Mouse (Mus musculus) heart, embryonic 13.5 days (tissue): Measurements from ENCODE around the gene Fam198a. TPM values are rescaled to one million over a fixed set of nuclear protein-coding genes. Genes with fewer than 3 reads are reported as not detected.

Experiments used
- ATAC-seq: fragments of 200-750 bp; cut with Nextera tagmentation; 2 replicates; pipeline ENCODE4 v1.8.0; 2017; ENCODE audit warnings: moderate TSS enrichment; ENCODE audit not compliant: insufficient number of reproducible peaks, low FRiP score, low TSS enrichment; ENCODE audit errors: extremely low read depth
- H3K27ac ChIP-seq: fragments of 300-500 bp; sonication (generic); replicated peaks from 2 replicates; pipeline ENCODE4 v1.5.1; 2015; ENCODE audit warnings: moderate library complexity, mild to moderate bottlenecking, inconsistent platforms
- H3K27me3 ChIP-seq: fragments of 300-500 bp; sonication (generic); replicated peaks from 2 replicates; pipeline ENCODE4 v1.6.1; 2015; ENCODE audit warnings: mild to moderate bottlenecking, inconsistent platforms
- H3K36me3 ChIP-seq: fragments of 300-500 bp; sonication (generic); 2 replicates; pipeline ENCODE4 v1.6.1; 2015; ENCODE audit warnings: mild to moderate bottlenecking, inconsistent platforms
- H3K4me1 ChIP-seq: fragments of 300-500 bp; sonication (generic); 2 replicates; pipeline ENCODE4 v1.6.1; 2015; ENCODE audit warnings: inconsistent platforms
- H3K4me2 ChIP-seq: fragments of 300-500 bp; sonication (generic); 2 replicates; pipeline ENCODE4 v1.6.1; 2015; ENCODE audit warnings: inconsistent platforms, mild to moderate bottlenecking, moderate library complexity
- H3K4me3 ChIP-seq: fragments of 300-500 bp; sonication (generic); 2 replicates; pipeline ENCODE4 v1.5.1; 2015; ENCODE audit warnings: moderate library complexity, mild to moderate bottlenecking, inconsistent platforms
- H3K9ac ChIP-seq: fragments of 300-500 bp; sonication (generic); 2 replicates; pipeline ENCODE4 v1.6.1; 2015; ENCODE audit warnings: inconsistent platforms, mild to moderate bottlenecking, moderate library complexity
- H3K9me3 ChIP-seq: fragments of 300-500 bp; sonication (generic); 2 replicates; pipeline ENCODE4 v1.6.1; 2016; ENCODE audit warnings: inconsistent platforms
- WGBS: fragments of 180-500 bp; shearing (Covaris S2); methylation state at CpG from one replicate; pipeline ENCODE4 v1.1.7; 2015; ENCODE audit warnings: mixed read lengths; 5-methylcytosine and 5-hydroxymethylcytosine counted together
- polyA plus RNA-seq: library from polyadenylated mRNA; unstranded; fragments of >200 nt; fragmentation: Nextera tagmentation; extraction: Ambion mirVana; gene quantifications from 2 replicates; pipeline ENCODE4 v1.2.1, GENCODE M21; 2015

Fam198a gene
- polyA plus RNA-seq, 1 experiment from 2014 or later, result 0.94 TPM

- Histone ChIP-seq H3K4me2 (no peak overlapping the region), H3K9ac (no peak overlapping the region), H3K4me1 (no peaks in the 10 kb centered on the region), H3K36me3 (no peaks in the 10 kb centered on the region), H3K4me3 (no peak overlapping the region), H3K27ac (no peak overlapping the region), H3K9me3 (no peaks in the 10 kb centered on the region), H3K27me3 (no peaks in the 10 kb centered on the region; the same call in 1 of the 2 replicates)
- ATAC-seq, result no peak
- 85% methylated on average over 7 of the region's 7 CpGs for WGBS
Observed at GRCm38 (mm10) chr9:121911196-121911595, 39.6 kb upstream of the Fam198a start.

- ATAC-seq, result no peak
- H3K9me3 ChIP-seq, result no peaks in the 10 kb centered on the region
- H3K9ac ChIP-seq, result no peak overlapping the region
- 76% methylated on average over 4 of the region's 4 CpGs for WGBS
- H3K4me1 ChIP-seq, result no peaks in the 10 kb centered on the region
- H3K4me2 ChIP-seq, result no peak overlapping the region
- no peaks in the 10 kb centered on the region; the same call in 1 of the 2 replicates for H3K27me3 ChIP-seq
- no peak overlapping the region for H3K27ac ChIP-seq
- no peak overlapping the region for H3K4me3 ChIP-seq
- no peaks in the 10 kb centered on the region for H3K36me3 ChIP-seq
Observed at GRCm38 (mm10) chr9:121912786-121913185, 38.0 kb upstream of the Fam198a start.

- WGBS, result 77% methylated on average over 8 of the region's 8 CpGs
Observed at GRCm38 (mm10) chr9:121914226-121914757, 36.5 kb upstream of the Fam198a start.

GRCm38 (mm10) chr9:121915056-121915455 lies 35.7 kb upstream of the Fam198a start:
- Histone ChIP-seq H3K36me3 (no peaks in the 10 kb centered on the region), H3K9me3 (no peaks in the 10 kb centered on the region), H3K4me2 (no peak overlapping the region), H3K9ac (no peak overlapping the region), H3K27ac (no peak overlapping the region), H3K4me1 (peaks cover 8% of the 10 kb centered on the region), H3K4me3 (no peak overlapping the region), H3K27me3 (no peaks in the 10 kb centered on the region; the same call in 1 of the 2 replicates)
- ATAC-seq, result no peak
- WGBS, result 85% methylated on average over 10 of the region's 10 CpGs

More at GRCm38 (mm10) chr9:121914226-121914757, 36.5 kb upstream of the Fam198a start:
- Histone ChIP-seq H3K27me3 (no peaks in the 10 kb centered on the region; the same call in 1 of the 2 replicates), H3K9me3 (no peaks in the 10 kb centered on the region), H3K4me1 (peaks cover 3% of the 10 kb centered on the region), H3K36me3 (no peaks in the 10 kb centered on the region), H3K9ac (no peak overlapping the region), H3K27ac (no peak overlapping the region), H3K4me3 (no peak overlapping the region), H3K4me2 (no peak overlapping the region)
- ATAC-seq, result no peak

GRCm38 (mm10) chr9:121916102-121916501 lies 34.7 kb upstream of the Fam198a start, which contains the start of gene Cyp8b1:
Gene Cyp8b1, minus strand, starts transcription at chr9:121916305.
- H3K9me3 ChIP-seq, result no peaks in the 10 kb centered on the region
- no peak within 1 kb of the TSS for H3K4me3 ChIP-seq
- WGBS, result 68% methylated on average over 8 of the region's 8 CpGs
- H3K9ac ChIP-seq, result no peak within 1 kb of the TSS
- H3K36me3 ChIP-seq, result no peaks in the 10 kb centered on the region
- H3K4me2 ChIP-seq, result no peak within 1 kb of the TSS
- no peak for ATAC-seq
- peaks cover 8% of the 10 kb centered on the region for H3K4me1 ChIP-seq
- no peaks in the 10 kb centered on the region; the same call in 1 of the 2 replicates for H3K27me3 ChIP-seq
- no peak within 1 kb of the TSS for H3K27ac ChIP-seq

- H3K4me1 ChIP-seq, result peaks cover 8% of the 10 kb centered on the region
- WGBS, result 62% methylated on average over 10 of the region's 10 CpGs
- H3K36me3 ChIP-seq, result no peaks in the 10 kb centered on the region
- no peak overlapping the region for H3K4me3 ChIP-seq
- H3K27me3 ChIP-seq, result 0 out of 2 replicates have a peak, but pooled peaks cover 2% of the 10 kb centered on the region
- 0 out of 2 replicates have a peak, but pooled peaks cover 3% of the 10 kb centered on the region for H3K9me3 ChIP-seq
- no peak for ATAC-seq
- H3K27ac ChIP-seq, result no peak overlapping the region
- no peak overlapping the region for H3K9ac ChIP-seq
- no peak overlapping the region for H3K4me2 ChIP-seq
Observed at GRCm38 (mm10) chr9:121919027-121919501, 31.7 kb upstream of the Fam198a start.

GRCm38 (mm10) chr9:121923443-121923842 lies 27.3 kb upstream of the Fam198a start:
- Histone ChIP-seq H3K27me3 (peaks cover 5% of the 10 kb centered on the region; the same call in 1 of the 2 replicates), H3K27ac (no peak overlapping the region), H3K4me1 (peaks cover 17% of the 10 kb centered on the region), H3K36me3 (no peaks in the 10 kb centered on the region), H3K9me3 (0 out of 2 replicates have a peak, but pooled peaks cover 3% of the 10 kb centered on the region), H3K4me3 (no peak overlapping the region), H3K4me2 (no peak overlapping the region), H3K9ac (no peak overlapping the region)
- ATAC-seq, result no peak
- 72% methylated on average over 8 of the region's 8 CpGs for WGBS

GRCm38 (mm10) chr9:121923906-121924305 lies 26.9 kb upstream of the Fam198a start:
- Histone ChIP-seq H3K36me3 (no peaks in the 10 kb centered on the region), H3K27ac (no peak overlapping the region), H3K4me1 (peaks cover 17% of the 10 kb centered on the region), H3K4me2 (no peak overlapping the region), H3K9ac (no peak overlapping the region), H3K27me3 (peaks cover 5% of the 10 kb centered on the region; the same call in 1 of the 2 replicates), H3K4me3 (no peak overlapping the region), H3K9me3 (0 out of 2 replicates have a peak, but pooled peaks cover 3% of the 10 kb centered on the region)
- ATAC-seq, result no peak
- WGBS, result 84% methylated on average over 5 of the region's 5 CpGs

GRCm38 (mm10) chr9:121924901-121925560 lies 25.8 kb upstream of the Fam198a start:
- Histone ChIP-seq H3K27me3 (peaks cover 5% of the 10 kb centered on the region; the same call in 1 of the 2 replicates), H3K4me3 (no peak overlapping the region), H3K9me3 (0 out of 2 replicates have a peak, but pooled peaks cover 3% of the 10 kb centered on the region), H3K4me1 (peaks cover 10% of the 10 kb centered on the region; the same call in 1 of the 2 replicates), H3K9ac (no peak overlapping the region), H3K4me2 (no peak overlapping the region), H3K27ac (no peak overlapping the region), H3K36me3 (no peaks in the 10 kb centered on the region)
- ATAC-seq, result no peak
- WGBS, result 76% methylated on average over 9 of the region's 9 CpGs

GRCm38 (mm10) chr9:121925959-121926358 lies 24.8 kb upstream of the Fam198a start:
- H3K4me2 ChIP-seq, result no peak overlapping the region
- no peak overlapping the region for H3K4me3 ChIP-seq
- whole genome bisulfite sequencing, result 63% methylated on average over 8 of the region's 8 CpGs

GRCm38 (mm10) chr9:121926634-121927405 lies 24.0 kb upstream of the Fam198a start:
- Histone ChIP-seq H3K4me3 (no peak overlapping the region), H3K4me2 (no peak overlapping the region), H3K9ac (no peak overlapping the region), H3K9me3 (no peaks in the 10 kb centered on the region), H3K27ac (no peak overlapping the region), H3K36me3 (no peaks in the 10 kb centered on the region), H3K4me1 (peaks cover 10% of the 10 kb centered on the region; the same call in 1 of the 2 replicates), H3K27me3 (peaks cover 5% of the 10 kb centered on the region; the same call in 1 of the 2 replicates)
- no peak for ATAC-seq
- WGBS, result 48% methylated on average over 11 of the region's 11 CpGs

More at GRCm38 (mm10) chr9:121925959-121926358, 24.8 kb upstream of the Fam198a start:
- Histone ChIP-seq H3K4me1 (peaks cover 10% of the 10 kb centered on the region; the same call in 1 of the 2 replicates), H3K27ac (no peak overlapping the region), H3K9me3 (0 out of 2 replicates have a peak, but pooled peaks cover 3% of the 10 kb centered on the region), H3K9ac (no peak overlapping the region), H3K36me3 (no peaks in the 10 kb centered on the region), H3K27me3 (peaks cover 5% of the 10 kb centered on the region; the same call in 1 of the 2 replicates)
- no peak for ATAC-seq
